Mouse (Mus musculus): ENCODE results near the gene Snhg11. TPM values are rescaled to one million over a fixed set of nuclear protein-coding genes. Genes with fewer than 3 reads are reported as not detected.
A peak's percentile ranks its signal among the peaks of the same experiment; 100 is the strongest.

The Snhg11 gene
- polyA plus RNA-seq, 1 experiment, result 41.0 TPM

DNA sequence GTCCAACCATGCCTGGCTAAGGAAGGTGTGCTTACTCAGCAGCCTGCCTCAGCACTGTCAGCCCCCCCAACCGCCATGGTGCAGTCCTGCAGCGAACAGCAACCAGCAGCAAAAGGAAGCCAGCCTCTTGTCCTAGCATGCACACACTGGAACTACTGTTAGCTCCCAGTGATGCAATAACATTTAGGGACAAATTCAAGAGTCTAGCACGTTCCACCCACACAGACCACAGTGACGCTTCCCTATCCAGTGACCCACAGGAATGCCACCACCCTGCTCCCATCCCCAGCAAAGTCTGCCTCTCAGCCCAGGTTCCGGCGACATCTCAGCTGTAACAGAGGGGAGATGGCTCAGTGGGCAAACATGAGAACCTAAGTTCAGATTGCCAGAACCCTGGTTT lies 29.0 kb upstream of the Snhg11 start:
- TF ChIP-seq CTCF (IDR thresholded peaks at IDR 0.05; ENCODE audit: low read depth, low read length) (no peak), POLR2A (IDR thresholded peaks at IDR 0.05; ENCODE audit: insufficient read depth, low read length) (no peak), EP300 (IDR thresholded peaks at IDR 0.05; ENCODE audit: insufficient read depth, low read depth, low read length) (no peak)
- H3K9me3 ChIP-seq (replicated peaks; ENCODE audit: control insufficient read depth, insufficient read depth, low read length, poor library complexity, severe bottlenecking), result no peaks in the 10 kb centered on the region
- H3K9ac ChIP-seq (ENCODE audit: low read depth, poor library complexity, severe bottlenecking), result no peak overlapping the region
- no peaks in the 10 kb centered on the region for H3K36me3 ChIP-seq (ENCODE audit: control insufficient read depth, insufficient read depth, low read length, poor library complexity, severe bottlenecking)
- H3K4me3 ChIP-seq (ENCODE audit: low read depth, low read length), result no peak overlapping the region
- no peaks in the 10 kb centered on the region for H3K4me1 ChIP-seq (ENCODE audit: control insufficient read depth, insufficient read depth, low read length)
- no peak overlapping the region for H3K27ac ChIP-seq (ENCODE audit: insufficient read depth, low read length)
- H3K27me3 ChIP-seq (ENCODE audit: control insufficient read depth, insufficient read depth, low read length, poor library complexity, severe bottlenecking), result no peaks in the 10 kb centered on the region

GRCm38 (mm10) chr2:158347868-158348267 lies 27.6 kb upstream of the Snhg11 start:
- Histone ChIP-seq H3K27me3 (ENCODE audit: control insufficient read depth, insufficient read depth, low read length, poor library complexity, severe bottlenecking) (no peaks in the 10 kb centered on the region), H3K4me3 (ENCODE audit: low read depth, low read length) (no peak overlapping the region), H3K36me3 (ENCODE audit: control insufficient read depth, insufficient read depth, low read length, poor library complexity, severe bottlenecking) (no peaks in the 10 kb centered on the region), H3K4me1 (ENCODE audit: control insufficient read depth, insufficient read depth, low read length) (no peaks in the 10 kb centered on the region), H3K9me3 (replicated peaks; ENCODE audit: control insufficient read depth, insufficient read depth, low read length, poor library complexity, severe bottlenecking) (no peaks in the 10 kb centered on the region), H3K9ac (ENCODE audit: low read depth, poor library complexity, severe bottlenecking) (no peak overlapping the region), H3K27ac (ENCODE audit: insufficient read depth, low read length) (no peak overlapping the region)
- no peak for TF ChIP-seq EP300 (IDR thresholded peaks at IDR 0.05; ENCODE audit: insufficient read depth, low read depth, low read length)
- TF ChIP-seq CTCF (IDR thresholded peaks at IDR 0.05; ENCODE audit: low read depth, low read length), result peak; percentile 91

DNA sequence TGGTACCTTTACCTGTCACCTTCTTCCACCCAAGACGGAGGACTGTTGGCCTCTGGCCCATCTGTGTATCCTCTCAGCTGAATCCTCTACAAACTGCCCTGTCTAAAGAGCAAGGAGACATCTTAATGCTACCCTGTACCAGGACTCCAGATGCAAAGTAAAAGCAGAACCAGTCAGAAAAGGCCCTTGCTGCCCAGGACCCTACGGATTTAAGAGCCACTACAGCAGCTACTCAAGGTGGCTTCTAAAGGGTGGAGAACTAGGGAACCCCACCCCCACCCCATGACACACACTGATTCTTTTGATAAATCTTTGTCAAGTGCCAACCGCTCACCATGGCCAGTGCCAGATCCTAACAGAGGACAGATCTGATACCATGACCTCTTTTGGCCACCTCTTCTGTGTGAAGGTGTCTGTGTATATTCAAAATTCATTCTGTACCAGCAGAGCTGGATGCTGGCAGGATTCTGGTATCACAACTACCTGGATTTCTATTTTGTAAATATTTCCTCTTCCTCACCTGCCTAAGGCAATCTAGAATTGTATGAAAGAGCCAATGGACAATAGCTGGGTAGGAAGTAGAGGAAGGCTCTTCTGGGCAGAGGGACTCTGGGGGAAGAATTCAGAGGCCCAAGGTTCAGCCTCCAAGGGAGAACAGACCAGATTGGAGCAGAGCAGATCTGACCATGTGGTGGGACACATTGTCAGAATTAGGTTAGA lies 22.5 kb upstream of the Snhg11 start:
- Histone ChIP-seq H3K36me3 (ENCODE audit: control insufficient read depth, insufficient read depth, low read length, poor library complexity, severe bottlenecking) (peaks cover 36% of the 10 kb centered on the region), H3K4me3 (ENCODE audit: low read depth, low read length) (no peak overlapping the region), H3K9me3 (replicated peaks; ENCODE audit: control insufficient read depth, insufficient read depth, low read length, poor library complexity, severe bottlenecking) (no peaks in the 10 kb centered on the region), H3K9ac (ENCODE audit: low read depth, poor library complexity, severe bottlenecking) (no peak overlapping the region), H3K4me1 (ENCODE audit: control insufficient read depth, insufficient read depth, low read length) (no peaks in the 10 kb centered on the region), H3K27me3 (ENCODE audit: control insufficient read depth, insufficient read depth, low read length, poor library complexity, severe bottlenecking) (no peaks in the 10 kb centered on the region), H3K27ac (ENCODE audit: insufficient read depth, low read length) (no peak overlapping the region)
- TF ChIP-seq CTCF (IDR thresholded peaks at IDR 0.05; ENCODE audit: low read depth, low read length) (no peak), POLR2A (IDR thresholded peaks at IDR 0.05; ENCODE audit: insufficient read depth, low read length) (no peak), EP300 (IDR thresholded peaks at IDR 0.05; ENCODE audit: insufficient read depth, low read depth, low read length) (no peak)

DNA sequence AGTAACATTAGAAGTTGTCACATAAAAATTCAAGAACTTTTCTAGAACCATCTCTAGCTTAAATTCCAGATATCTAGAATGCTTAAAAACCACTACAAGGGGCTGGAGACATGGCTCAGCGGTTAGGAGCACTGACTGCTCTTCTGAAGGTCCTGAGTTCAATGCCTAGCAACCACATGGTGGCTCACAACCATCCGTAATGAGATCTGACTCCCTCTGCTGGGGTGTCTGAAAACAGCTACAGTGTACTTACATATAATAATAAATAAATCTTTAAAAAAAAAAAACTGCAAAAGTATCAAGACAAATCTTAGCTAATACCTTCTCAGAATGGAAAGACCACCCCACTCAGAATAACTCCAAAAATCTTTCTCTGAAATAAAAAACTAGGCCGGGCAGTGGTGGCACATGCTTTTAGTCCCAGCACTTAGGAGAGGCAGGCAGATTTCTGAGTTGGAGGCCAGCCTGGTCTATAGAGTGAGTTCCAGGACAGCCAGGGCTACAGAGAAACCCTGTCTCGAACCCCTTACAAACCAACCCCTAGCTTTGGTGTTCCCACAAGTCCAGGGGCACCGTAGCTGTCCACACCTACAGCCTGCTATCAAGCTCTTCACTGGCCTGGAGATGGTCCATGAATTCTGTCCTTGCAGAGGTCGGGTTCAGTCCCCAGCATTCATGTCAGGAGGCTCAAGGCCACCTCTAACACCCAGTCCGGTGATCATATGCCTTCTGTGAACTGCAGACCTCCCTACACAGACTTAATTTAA lies 20.9 kb upstream of the Snhg11 start:
- TF ChIP-seq CTCF (IDR thresholded peaks at IDR 0.05; ENCODE audit: low read depth, low read length) (no peak), EP300 (IDR thresholded peaks at IDR 0.05; ENCODE audit: insufficient read depth, low read depth, low read length) (no peak), POLR2A (IDR thresholded peaks at IDR 0.05; ENCODE audit: insufficient read depth, low read length) (no peak)
- Histone ChIP-seq H3K9ac (ENCODE audit: low read depth, poor library complexity, severe bottlenecking) (no peak overlapping the region), H3K36me3 (ENCODE audit: control insufficient read depth, insufficient read depth, low read length, poor library complexity, severe bottlenecking) (peaks cover 52% of the 10 kb centered on the region), H3K4me1 (ENCODE audit: control insufficient read depth, insufficient read depth, low read length) (no peaks in the 10 kb centered on the region), H3K9me3 (replicated peaks; ENCODE audit: control insufficient read depth, insufficient read depth, low read length, poor library complexity, severe bottlenecking) (no peaks in the 10 kb centered on the region), H3K27ac (ENCODE audit: insufficient read depth, low read length) (no peak overlapping the region), H3K27me3 (ENCODE audit: control insufficient read depth, insufficient read depth, low read length, poor library complexity, severe bottlenecking) (no peaks in the 10 kb centered on the region), H3K4me3 (ENCODE audit: low read depth, low read length) (no peak overlapping the region)

GRCm38 (mm10) chr2:158355238-158355637 lies 20.2 kb upstream of the Snhg11 start:
- Histone ChIP-seq H3K27me3 (ENCODE audit: control insufficient read depth, insufficient read depth, low read length, poor library complexity, severe bottlenecking) (no peaks in the 10 kb centered on the region), H3K9ac (ENCODE audit: low read depth, poor library complexity, severe bottlenecking) (no peak overlapping the region), H3K36me3 (ENCODE audit: control insufficient read depth, insufficient read depth, low read length, poor library complexity, severe bottlenecking) (peaks cover 59% of the 10 kb centered on the region), H3K4me3 (ENCODE audit: low read depth, low read length) (no peak overlapping the region), H3K9me3 (replicated peaks; ENCODE audit: control insufficient read depth, insufficient read depth, low read length, poor library complexity, severe bottlenecking) (no peaks in the 10 kb centered on the region), H3K4me1 (ENCODE audit: control insufficient read depth, insufficient read depth, low read length) (no peaks in the 10 kb centered on the region), H3K27ac (ENCODE audit: insufficient read depth, low read length) (peak overlapping the region; percentile 64)
- TF ChIP-seq CTCF (IDR thresholded peaks at IDR 0.05; ENCODE audit: low read depth, low read length), result no peak
- no peak for TF ChIP-seq POLR2A (IDR thresholded peaks at IDR 0.05; ENCODE audit: insufficient read depth, low read length)
- no peak for TF ChIP-seq EP300 (IDR thresholded peaks at IDR 0.05; ENCODE audit: insufficient read depth, low read depth, low read length)

DNA sequence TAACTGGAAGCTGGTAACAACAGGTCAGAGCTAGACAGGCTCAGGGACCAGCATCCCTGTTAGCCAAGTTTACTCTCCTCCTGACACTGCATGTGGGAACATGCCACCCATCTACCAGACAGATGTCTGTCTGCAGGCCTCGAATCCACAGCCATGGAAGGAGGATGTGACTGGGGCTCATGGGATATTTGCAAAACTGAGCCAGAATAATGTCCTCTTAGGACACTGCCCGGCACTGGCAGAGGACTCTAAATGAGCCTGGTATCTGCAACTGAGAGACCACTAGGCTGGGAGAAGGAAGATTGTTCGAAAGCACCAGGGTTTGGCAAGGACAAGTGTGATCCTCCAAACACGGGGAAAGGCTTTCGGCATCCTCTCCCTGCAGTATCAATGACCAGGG lies 19.3 kb upstream of the Snhg11 start:
- H3K4me3 ChIP-seq (ENCODE audit: low read depth, low read length), result no peak overlapping the region
- peaks cover 64% of the 10 kb centered on the region for H3K36me3 ChIP-seq (ENCODE audit: control insufficient read depth, insufficient read depth, low read length, poor library complexity, severe bottlenecking)
- H3K4me1 ChIP-seq (ENCODE audit: control insufficient read depth, insufficient read depth, low read length), result no peaks in the 10 kb centered on the region
- TF ChIP-seq EP300 (IDR thresholded peaks at IDR 0.05; ENCODE audit: insufficient read depth, low read depth, low read length) (no peak), POLR2A (IDR thresholded peaks at IDR 0.05; ENCODE audit: insufficient read depth, low read length) (no peak), CTCF (IDR thresholded peaks at IDR 0.05; ENCODE audit: low read depth, low read length) (no peak)
- no peak overlapping the region for H3K9ac ChIP-seq (ENCODE audit: low read depth, poor library complexity, severe bottlenecking)
- H3K9me3 ChIP-seq (replicated peaks; ENCODE audit: control insufficient read depth, insufficient read depth, low read length, poor library complexity, severe bottlenecking), result no peaks in the 10 kb centered on the region
- H3K27me3 ChIP-seq (ENCODE audit: control insufficient read depth, insufficient read depth, low read length, poor library complexity, severe bottlenecking), result no peaks in the 10 kb centered on the region
- H3K27ac ChIP-seq (ENCODE audit: insufficient read depth, low read length), result peak overlapping the region; percentile 64
